ENCODE assay signal across 16 mouse cellular contexts in the genomic region with DNA sequence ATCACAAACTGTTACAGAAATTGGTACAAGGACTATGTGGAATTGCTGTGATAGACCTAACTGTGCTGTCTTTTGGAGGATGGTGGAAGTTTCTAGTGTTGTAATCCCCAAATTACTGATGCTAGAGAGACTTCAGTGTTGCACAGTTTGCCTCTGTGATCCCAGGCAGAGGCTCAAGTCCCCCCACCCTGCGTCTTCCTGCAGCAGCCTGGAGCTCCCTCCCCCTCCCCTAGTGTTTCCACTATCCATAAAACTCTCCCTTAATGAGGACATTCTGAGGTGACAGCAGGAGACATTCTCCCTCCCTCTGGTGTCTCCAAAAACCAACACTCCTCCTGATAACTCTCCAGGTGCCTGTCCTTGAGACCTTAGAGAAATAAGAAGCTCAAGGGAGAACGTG.
"Had no signal": no experiment of that assay in that cellular context is flagged by ENCODE, and none has a peak within 500 bp of the region (broad histone marks: within the 10 kb centered on the region; RNA-seq: fewer than 3 reads in every experiment).

No protein-coding gene starts in this region.

- H3K4me1 ChIP-seq: neural tube, embryonic 13.5 days; neural tube, embryonic 15.5 days; stomach, embryonic 15.5 days had no signal

- H3K27me3 ChIP-seq: neural tube, embryonic 13.5 days; neural tube, embryonic 15.5 days; stomach, embryonic 15.5 days had no signal

- H3K9ac ChIP-seq: neural tube, embryonic 13.5 days; neural tube, embryonic 15.5 days; stomach, embryonic 15.5 days had no signal

- H3K4me3 ChIP-seq: neural tube, embryonic 13.5 days; neural tube, embryonic 15.5 days; stomach, embryonic 15.5 days had no signal

- H3K36me3 ChIP-seq: neural tube, embryonic 13.5 days; neural tube, embryonic 15.5 days; stomach, embryonic 15.5 days had no signal

- DNase-seq: retina, postnatal 1 day; right cerebral cortex, adult 18-20 months; right cerebral cortex, postnatal 14 days; right cerebral cortex, postnatal 25 days; right cerebral cortex, postnatal 4 days; spleen, adult 18-20 months; thymus, adult 18-20 months; thymus, adult 2 months; thymus, postnatal 14 days; thymus, postnatal 25 days; thymus, postnatal 36 days; thymus, postnatal 4 days had no signal

- H3K27ac ChIP-seq: neural tube, embryonic 13.5 days; neural tube, embryonic 15.5 days; stomach, embryonic 15.5 days; stomach, postnatal 0 days had no signal

- H3K4me2 ChIP-seq: neural tube, embryonic 13.5 days; neural tube, embryonic 15.5 days; stomach, embryonic 15.5 days had no signal

- H3K9me3 ChIP-seq: neural tube, embryonic 13.5 days; neural tube, embryonic 15.5 days; stomach, embryonic 15.5 days had no signal
